Mouse (Mus musculus) activated CD4-positive, CD25-positive, alpha-beta regulatory T cell, adult 4 months (primary cell): ENCODE measurements around the gene Gm8994. TPM values are rescaled to one million over a fixed set of nuclear protein-coding genes. Genes with fewer than 3 reads are reported as not detected.
"Not testable (repeated sequence)": the region's sequence is repeated elsewhere in the genome, so short reads cannot be mapped to it uniquely, and the experiment has no call there.

ENCODE experiments used
- ATAC-seq: one replicate; pipeline ENCODE4 v1.8.0; 2017
- polyA plus RNA-seq, 2 experiments: library from polyadenylated mRNA; unstranded; fragments of 100-300 nt; shearing (Covaris generic); gene quantifications; one replicate each; pipeline ENCODE4 v1.2.1; 2017

Gm8994 gene
- not detected for polyA plus RNA-seq

DNA sequence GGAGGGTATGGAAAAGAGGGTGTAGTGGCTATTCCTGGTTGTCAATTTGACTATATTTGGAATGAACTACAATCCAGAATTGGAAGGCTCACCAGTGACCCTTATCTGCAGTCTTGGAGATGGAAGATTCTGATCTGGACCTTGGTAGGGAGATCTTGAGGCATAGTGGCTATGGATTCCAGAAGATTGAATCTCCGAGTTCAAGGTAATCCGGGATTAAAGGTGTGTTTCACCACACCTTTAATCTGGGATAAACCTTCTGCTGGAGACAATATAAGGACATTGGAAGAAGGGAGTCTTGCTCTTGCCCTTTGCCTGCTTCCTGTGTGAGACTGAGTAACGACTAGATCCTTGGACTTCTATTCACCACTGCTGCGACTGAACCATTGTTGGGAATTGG lies at the start of gene Gm8994:
Gm8994 (plus strand) TSS at position 301 of the 400 bp plus-strand sequence.
- not testable (repeated sequence) for ATAC-seq

- ATAC-seq, result no peak
These were observed 49.7 kb upstream of the Gm8994 start for GRCm38 (mm10) chr6:136277685-136278084.

GRCm38 (mm10) chr6:136284565-136284964 lies 42.8 kb upstream of the Gm8994 start:
- ATAC-seq, result no peak

DNA sequence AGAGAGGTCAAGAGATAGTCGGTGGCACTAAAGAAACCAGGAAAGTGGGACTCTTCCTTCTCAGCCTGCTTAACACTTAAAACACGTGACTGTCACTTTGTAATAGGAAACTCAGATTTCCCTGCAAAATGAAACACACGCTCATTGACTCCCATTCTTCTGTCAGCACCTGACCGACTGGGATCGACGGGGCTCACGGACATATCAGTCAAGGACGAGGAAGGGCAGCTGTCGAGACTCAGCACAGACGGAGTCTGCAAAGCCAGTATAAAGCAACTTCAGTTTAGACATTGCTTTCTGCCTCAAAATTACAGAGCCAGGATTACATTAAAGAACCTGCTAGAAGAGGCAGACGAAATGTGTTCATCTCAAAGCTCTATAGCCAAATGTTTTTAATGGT lies 41.2 kb upstream of the Gm8994 start:
- no peak for ATAC-seq

GRCm38 (mm10) chr6:136286589-136286988 lies 40.8 kb upstream of the Gm8994 start:
- no peak for ATAC-seq

DNA sequence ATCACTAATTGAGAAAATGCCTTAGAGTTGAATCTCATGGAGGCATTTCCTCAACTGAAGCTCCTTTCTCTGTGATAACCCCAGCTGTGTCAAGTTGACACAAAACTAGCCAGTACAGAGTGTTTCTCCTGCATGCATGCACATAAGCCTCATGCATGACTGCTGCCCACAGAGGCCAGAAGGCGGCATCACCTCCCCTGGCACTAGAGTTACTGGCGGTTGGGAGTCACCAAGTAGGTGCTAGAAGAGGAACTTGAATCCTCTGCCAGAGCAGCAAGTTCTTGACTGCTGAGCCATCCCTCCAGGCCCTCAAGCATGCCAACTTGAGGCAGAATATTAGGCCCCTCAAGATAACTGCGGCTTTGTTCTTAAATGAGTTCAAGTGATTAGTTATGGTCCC lies 35.9 kb upstream of the Gm8994 start:
- no peak for ATAC-seq

DNA sequence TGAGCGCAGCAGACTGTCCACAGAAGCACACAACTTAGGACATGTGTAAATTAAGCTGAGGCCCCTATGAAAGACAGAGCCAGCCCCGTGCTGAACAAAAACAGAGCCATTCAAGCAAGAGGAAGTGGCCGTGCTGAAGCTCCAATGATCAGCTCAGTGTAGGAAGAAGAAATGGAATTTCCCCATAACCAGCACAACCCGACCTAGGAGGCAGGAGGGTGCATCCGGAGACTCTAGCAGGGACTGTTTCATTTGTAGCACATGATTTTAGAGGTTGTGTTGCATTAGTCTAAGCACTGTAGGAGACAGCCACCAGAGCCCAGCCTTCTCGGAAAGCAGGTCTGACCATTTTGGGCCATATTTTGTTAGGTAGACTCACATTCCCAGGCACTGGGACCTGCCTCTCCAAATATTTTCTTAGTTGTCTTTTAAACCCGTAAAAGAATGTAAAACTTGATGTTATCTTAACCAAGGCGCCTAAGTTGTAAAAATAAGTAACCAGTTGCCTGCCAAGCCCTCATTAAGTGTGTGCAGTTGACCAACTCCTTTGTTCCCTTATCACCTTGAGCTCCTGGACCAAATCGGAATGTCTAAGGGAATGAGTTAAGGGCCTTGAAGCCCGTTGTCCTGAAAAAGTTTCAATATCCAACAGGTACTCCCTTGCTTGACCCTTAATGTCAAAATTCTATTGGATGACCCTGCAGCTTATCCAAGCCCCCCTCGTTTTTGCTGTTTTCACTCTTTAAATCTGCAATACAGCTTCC lies 35.2 kb upstream of the Gm8994 start:
- no peak for ATAC-seq

DNA sequence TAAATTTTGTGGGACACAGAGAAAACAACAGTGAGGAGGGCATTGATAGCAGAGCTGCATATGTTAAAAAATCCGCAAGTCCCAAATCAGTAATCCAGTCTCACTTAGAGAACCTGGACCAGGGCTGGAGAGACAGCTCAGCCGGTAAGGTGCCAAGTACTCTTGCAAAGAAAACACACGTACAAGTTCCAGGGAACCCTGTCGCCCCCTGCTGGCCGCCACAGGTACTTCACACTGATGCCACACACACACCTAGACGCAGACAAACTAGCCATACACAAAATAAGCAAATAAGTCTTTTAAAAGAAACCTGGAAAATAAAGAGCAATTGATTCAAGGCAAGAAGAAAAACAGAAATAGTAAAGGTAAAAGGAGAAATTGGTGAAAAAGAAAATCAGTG lies 33.6 kb upstream of the Gm8994 start:
- no peak for ATAC-seq

GRCm38 (mm10) chr6:136295821-136296220 lies 31.5 kb upstream of the Gm8994 start:
- ATAC-seq, result no peak

GRCm38 (mm10) chr6:136296251-136296650 lies 31.1 kb upstream of the Gm8994 start:
- ATAC-seq, result no peak

- no peak for ATAC-seq
These were observed 23.8 kb upstream of the Gm8994 start for GRCm38 (mm10) chr6:136303514-136303913.

- ATAC-seq, result no peak
These were observed 22.9 kb upstream of the Gm8994 start for GRCm38 (mm10) chr6:136304369-136304988.

DNA sequence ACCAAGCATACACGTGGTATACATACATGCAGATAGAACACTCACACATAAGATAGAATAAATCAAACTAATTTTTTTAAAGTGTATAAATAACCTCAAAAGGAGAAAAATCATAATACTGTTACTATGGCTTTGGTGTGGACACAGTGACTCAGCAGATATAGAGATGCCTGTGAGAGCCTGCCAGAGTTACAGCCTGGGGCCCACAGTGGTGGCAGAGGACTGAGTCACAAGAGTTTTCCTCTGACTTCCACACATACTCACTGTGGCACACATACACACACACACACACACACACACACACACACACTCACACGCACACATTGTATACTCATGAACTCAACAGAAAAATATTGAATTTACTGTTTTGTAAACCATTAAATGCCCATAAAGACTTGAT lies 17.9 kb upstream of the Gm8994 start:
- no peak for ATAC-seq

DNA sequence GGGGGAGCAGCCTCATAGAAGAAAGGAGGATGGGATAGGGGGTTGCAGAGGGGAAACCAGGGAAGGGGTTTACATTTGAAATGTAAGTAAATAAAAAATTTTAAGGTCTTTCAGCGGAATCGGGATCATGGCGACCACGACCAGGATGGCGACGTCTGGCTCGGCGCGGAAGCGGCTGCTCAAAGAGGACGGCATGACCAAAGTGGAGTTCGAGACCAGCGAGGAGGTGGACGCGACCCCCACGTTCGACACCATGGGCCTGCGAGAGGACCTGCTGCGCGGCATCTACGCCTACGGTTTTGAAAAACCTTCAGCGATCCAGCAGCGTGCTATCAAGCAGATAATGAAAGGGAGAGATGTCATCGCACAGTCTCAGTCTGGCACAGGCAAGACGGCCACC lies 1.1 kb downstream of the Gm8994 start:
- ATAC-seq, result not testable (repeated sequence)

DNA sequence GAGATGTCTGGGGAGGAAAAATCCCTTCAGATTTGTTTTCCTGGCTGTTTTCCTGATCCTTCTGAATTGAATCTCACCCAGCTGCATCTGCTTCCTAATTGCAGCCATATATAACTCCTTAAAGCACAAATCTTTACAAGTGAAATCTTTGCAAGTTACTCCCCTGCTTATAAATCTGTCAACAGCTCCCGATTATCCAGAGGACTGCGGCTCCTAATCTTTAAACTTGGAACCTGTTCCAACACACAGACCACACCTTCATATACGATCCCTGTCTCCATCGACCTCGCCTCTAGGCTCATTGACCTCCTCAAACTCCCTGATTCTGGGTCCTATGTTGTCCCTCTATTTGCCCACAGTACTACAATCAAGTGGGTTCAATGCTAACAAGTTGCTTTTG lies 13.3 kb downstream of the Gm8994 start:
- no peak for ATAC-seq

- no peak for ATAC-seq
These were observed 13.8 kb downstream of the Gm8994 start for GRCm38 (mm10) chr6:136341093-136341492.

DNA sequence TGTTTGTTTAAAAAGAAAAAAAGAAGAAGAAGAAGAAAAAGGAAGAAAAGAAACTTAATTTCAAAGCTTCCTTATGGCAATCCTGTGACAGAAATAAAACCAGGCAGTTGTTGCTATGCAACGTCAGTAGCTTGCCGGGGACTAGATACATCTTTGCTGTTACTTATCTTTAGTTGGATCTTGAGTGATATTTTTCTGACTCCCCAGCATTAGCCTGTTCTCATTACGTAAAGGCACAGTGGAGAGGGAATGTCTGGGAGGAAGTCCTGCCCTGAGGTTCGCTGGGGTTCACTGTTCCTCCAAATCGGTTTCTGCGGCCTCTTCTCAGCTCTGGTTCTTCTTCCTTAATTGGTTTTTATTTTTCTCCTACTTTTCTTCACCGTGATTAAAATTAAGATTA lies 16.5 kb downstream of the Gm8994 start:
- ATAC-seq, result no peak

DNA sequence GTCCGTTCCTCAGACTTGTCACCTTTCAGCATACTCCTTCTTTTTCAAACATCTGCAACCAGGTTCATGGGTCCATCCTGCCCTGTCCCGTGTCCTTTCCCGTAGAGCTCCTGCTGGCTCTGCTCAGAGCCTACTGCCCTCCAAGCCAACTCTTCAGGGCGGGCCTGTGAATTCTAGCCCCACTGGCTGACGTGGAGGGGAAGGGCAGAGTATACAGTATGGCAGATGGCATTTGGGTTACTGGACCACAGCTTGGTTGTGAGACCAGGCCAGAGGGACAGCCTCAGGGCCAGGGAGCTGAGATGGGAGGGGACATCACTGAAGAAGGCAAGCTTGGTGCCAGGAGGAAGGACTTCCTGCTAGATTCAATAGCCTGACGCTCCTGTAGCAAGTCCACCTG lies 17.7 kb downstream of the Gm8994 start:
- no peak for ATAC-seq

DNA sequence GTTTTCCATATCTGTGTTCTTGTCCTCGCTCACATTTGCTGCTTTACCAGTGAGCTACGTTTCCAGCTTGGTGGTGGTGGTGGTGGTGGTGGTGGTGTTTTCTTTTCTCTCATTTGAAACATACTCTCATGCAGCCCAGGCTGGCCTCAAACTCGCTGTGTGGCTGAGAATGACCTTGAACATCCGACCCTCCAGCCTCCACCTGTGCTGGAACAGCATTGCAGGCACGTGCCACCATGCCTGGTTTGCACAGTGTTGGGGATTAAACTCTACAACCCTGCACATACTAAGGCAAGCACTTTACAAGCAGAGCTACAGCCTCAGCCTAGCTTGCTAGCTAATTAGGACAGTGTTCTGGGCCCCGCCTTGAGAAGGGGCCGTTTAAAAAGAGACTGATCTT lies 18.3 kb downstream of the Gm8994 start:
- ATAC-seq, result no peak

- ATAC-seq, result no peak
These were observed 19.7 kb downstream of the Gm8994 start for GRCm38 (mm10) chr6:136347053-136347452.

GRCm38 (mm10) chr6:136347631-136348030 lies 20.3 kb downstream of the Gm8994 start:
- no peak for ATAC-seq

GRCm38 (mm10) chr6:136353399-136354184 lies 26.3 kb downstream of the Gm8994 start:
- ATAC-seq, result no peak

- ATAC-seq, result no peak
These were observed 31.1 kb downstream of the Gm8994 start for GRCm38 (mm10) chr6:136358471-136358870.

DNA sequence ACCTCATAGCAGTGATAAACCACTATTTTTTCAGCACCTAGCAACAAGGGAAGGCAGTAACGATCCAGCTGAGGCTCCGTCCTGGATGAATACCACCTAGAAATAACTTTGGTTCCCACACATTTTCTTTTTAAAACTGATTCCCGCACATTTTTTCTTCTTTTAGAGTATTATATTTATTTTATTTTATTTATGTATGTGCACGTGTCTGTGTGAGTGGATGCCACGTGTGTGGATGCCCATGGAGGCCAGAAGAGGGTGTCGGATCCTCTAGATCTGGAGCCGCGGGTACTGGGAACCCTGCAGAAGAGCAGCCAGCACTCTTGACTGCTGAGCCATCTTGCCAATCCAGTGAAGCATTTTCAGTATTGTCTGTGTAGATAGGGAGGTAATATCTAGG lies 36.0 kb downstream of the Gm8994 start:
- ATAC-seq, result no peak
